Mouse (Mus musculus) CD8-positive naive resting alpha-beta T cell, adult 2 months (primary cell): Measurements from ENCODE around the gene Cops8.
A peak's percentile ranks its signal among the peaks of the same experiment; 100 is the strongest.

Experiments used
- DNase-seq, 2 experiments: peaks; one replicate each; pipeline ENCODE4 v3.0.0; 2022; ENCODE audit warnings: low read depth in 2 of 2, low spot score in 2 of 2

The Cops8 gene

GRCm38 (mm10) chr1:90650781-90651437, 48.1 kb downstream of the Cops8 start:
- peak; percentile 41 to 55 for DNase-seq

GRCm38 (mm10) chr1:90651781-90652180, 49.0 kb downstream of the Cops8 start:
- DNase-seq: no peak

GRCm38 (mm10) chr1:90652553-90652952, 49.8 kb downstream of the Cops8 start:
- no peak for DNase-seq

- no peak for DNase-seq
Observed at GRCm38 (mm10) chr1:90656492-90657245, 53.9 kb downstream of the Cops8 start.

GRCm38 (mm10) chr1:90657292-90658050, 54.7 kb downstream of the Cops8 start:
- DNase-seq: no peak

- no peak for DNase-seq
Observed at GRCm38 (mm10) chr1:90658581-90658980, 55.8 kb downstream of the Cops8 start.

GRCm38 (mm10) chr1:90660150-90660549, 57.4 kb downstream of the Cops8 start:
- no peak for DNase-seq

- DNase-seq: no peak
Observed at GRCm38 (mm10) chr1:90662491-90662890, 59.7 kb downstream of the Cops8 start.
